Mouse (Mus musculus) heart, embryonic 15.5 days (tissue): ENCODE data around the gene Evi5l. TPM values are rescaled to one million over a fixed set of nuclear protein-coding genes. Genes with fewer than 3 reads are reported as not detected.
A peak's percentile ranks its signal among the peaks of the same experiment; 100 is the strongest.

Experiments
- ATAC-seq: fragments of 200-750 bp; cut with Nextera tagmentation; replicated peaks from 2 replicates; pipeline ENCODE4 v1.8.0; 2017; ENCODE audit warnings: low read depth, moderate TSS enrichment; ENCODE audit not compliant: insufficient number of reproducible peaks, insufficient read depth, low FRiP score
- H3K27ac ChIP-seq: fragments of 300-500 bp; sonication (generic); 2 replicates; pipeline ENCODE4 v1.5.1; 2015; ENCODE audit warnings: mild to moderate bottlenecking, inconsistent platforms
- H3K27me3 ChIP-seq: fragments of 300-500 bp; sonication (generic); 2 replicates; pipeline ENCODE4 v1.6.1; 2015; ENCODE audit warnings: inconsistent platforms
- H3K36me3 ChIP-seq: fragments of 300-500 bp; sonication (generic); 2 replicates; pipeline ENCODE4 v1.6.1; 2015; ENCODE audit warnings: mild to moderate bottlenecking, inconsistent platforms
- H3K4me1 ChIP-seq: fragments of 300-500 bp; sonication (generic); replicated peaks from 2 replicates; pipeline ENCODE4 v1.6.1; 2015; ENCODE audit warnings: inconsistent platforms
- H3K4me2 ChIP-seq: fragments of 300-500 bp; sonication (generic); 2 replicates; pipeline ENCODE4 v1.6.1; 2015; ENCODE audit warnings: inconsistent platforms, mild to moderate bottlenecking, moderate library complexity
- H3K4me3 ChIP-seq: fragments of 300-500 bp; sonication (generic); 2 replicates; pipeline ENCODE4 v1.5.1; 2015; ENCODE audit warnings: mild to moderate bottlenecking, inconsistent platforms
- H3K9ac ChIP-seq: fragments of 300-500 bp; sonication (generic); 2 replicates; pipeline ENCODE4 v1.6.1; 2015; ENCODE audit warnings: mild to moderate bottlenecking, inconsistent platforms
- H3K9me3 ChIP-seq: fragments of 300-500 bp; sonication (generic); replicated peaks from 2 replicates; pipeline ENCODE4 v1.6.1; 2016; ENCODE audit warnings: inconsistent platforms
- WGBS: fragments of 180-500 bp; shearing (Covaris S2); methylation state at CpG from one replicate; pipeline ENCODE4 v1.1.7; 2015; ENCODE audit warnings: mixed read lengths; 5-methylcytosine and 5-hydroxymethylcytosine counted together
- polyA plus RNA-seq: library from polyadenylated mRNA; unstranded; fragments of >200 nt; fragmentation: Nextera tagmentation; extraction: Ambion mirVana; gene quantifications from 2 replicates; pipeline ENCODE4 v1.2.1, GENCODE M21; 2015

Evi5l gene
- polyA plus RNA-seq, 1 experiment from 2014 or later, result 12.9 TPM

- WGBS, result 15% methylated on average over 44 of the region's 44 CpGs
- H3K4me2 ChIP-seq, result peak overlapping the region; percentile 53
- no peaks in the 10 kb centered on the region for H3K9me3 ChIP-seq
- peaks cover 14% of the 10 kb centered on the region for H3K4me1 ChIP-seq
- ATAC-seq, result 0 out of 2 replicates have a peak, but pooled peaks have one; percentile 31
- H3K27me3 ChIP-seq, result peaks cover 35% of the 10 kb centered on the region
- peak overlapping the region; percentile 28; the same call in 1 of the 2 replicates for H3K9ac ChIP-seq
- no peak overlapping the region for H3K27ac ChIP-seq
- H3K36me3 ChIP-seq, result 0 out of 2 replicates have a peak, but pooled peaks cover 3% of the 10 kb centered on the region
- peak overlapping the region; percentile 23 for H3K4me3 ChIP-seq
Observed at GRCm38 (mm10) chr8:4206182-4207015, 40.0 kb downstream of the Evi5l start.

GRCm38 (mm10) chr8:4207016-4207350 lies 40.6 kb downstream of the Evi5l start:
- Histone ChIP-seq H3K4me1 (peaks cover 14% of the 10 kb centered on the region), H3K9ac (no peak overlapping the region), H3K27ac (no peak overlapping the region), H3K36me3 (0 out of 2 replicates have a peak, but pooled peaks cover 3% of the 10 kb centered on the region), H3K9me3 (no peaks in the 10 kb centered on the region), H3K4me3 (no peak overlapping the region), H3K27me3 (peaks cover 35% of the 10 kb centered on the region), H3K4me2 (peak overlapping the region; percentile 53; the same call in 1 of the 2 replicates)
- no peak for ATAC-seq
- 65% methylated on average over 2 of the region's 2 CpGs for WGBS

DNA sequence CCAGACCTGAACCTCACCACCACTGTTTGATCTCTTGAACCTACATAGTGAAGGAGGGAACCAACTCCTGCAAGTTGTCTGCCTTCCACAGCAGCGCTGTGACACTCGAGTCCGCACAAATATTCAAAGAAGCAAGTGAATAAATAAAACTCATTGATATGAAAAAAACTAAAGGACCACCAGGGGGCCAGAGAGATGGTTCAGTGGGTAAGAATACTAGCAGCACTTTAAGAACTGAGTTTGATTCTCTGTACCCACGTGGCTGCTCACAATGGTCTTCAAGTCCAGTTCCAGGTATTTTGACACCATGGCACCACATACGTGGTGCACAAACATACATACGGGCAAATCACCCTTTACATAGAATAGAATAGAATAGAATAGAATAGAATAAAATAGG lies 44.7 kb downstream of the Evi5l start:
- no peak for ATAC-seq
- Histone ChIP-seq H3K27ac (no peak overlapping the region), H3K9me3 (no peaks in the 10 kb centered on the region), H3K9ac (no peak overlapping the region), H3K4me3 (no peak overlapping the region), H3K36me3 (0 out of 2 replicates have a peak, but pooled peaks cover 3% of the 10 kb centered on the region), H3K4me2 (no peak overlapping the region), H3K27me3 (peaks cover 47% of the 10 kb centered on the region), H3K4me1 (peaks cover 33% of the 10 kb centered on the region)
- 77% methylated on average over 6 of the region's 6 CpGs for WGBS

DNA sequence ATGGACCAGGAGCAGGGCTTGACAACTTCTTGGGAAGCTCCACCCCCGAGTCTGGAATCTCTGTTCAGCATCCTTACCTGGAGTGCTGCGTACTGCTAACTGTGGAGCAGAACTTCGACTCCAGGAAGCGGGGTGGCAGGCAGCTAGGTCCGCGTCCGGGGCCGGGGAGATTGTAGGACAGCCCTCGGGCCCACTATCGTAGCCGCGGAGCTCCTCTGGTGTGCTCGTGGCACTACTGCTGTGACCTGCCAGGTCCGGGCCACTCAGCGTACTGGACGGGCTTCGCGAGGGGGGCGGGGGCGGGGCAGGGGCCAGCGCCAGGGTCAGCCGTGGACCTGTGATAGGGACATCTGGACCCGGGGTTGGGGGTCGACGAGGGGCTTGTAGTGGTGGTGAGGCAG lies 46.4 kb downstream of the Evi5l start:
- Histone ChIP-seq H3K27ac (no peak overlapping the region), H3K4me3 (peak overlapping the region; percentile 47), H3K36me3 (0 out of 2 replicates have a peak, but pooled peaks cover 3% of the 10 kb centered on the region), H3K9ac (peak overlapping the region; percentile 36), H3K9me3 (no peaks in the 10 kb centered on the region), H3K4me1 (peaks cover 35% of the 10 kb centered on the region), H3K27me3 (peaks cover 47% of the 10 kb centered on the region), H3K4me2 (peak overlapping the region; percentile 83)
- 0 out of 2 replicates have a peak, but pooled peaks have one; percentile 11 for ATAC-seq
- under 1% methylated on average over 25 of the region's 25 CpGs for WGBS

GRCm38 (mm10) chr8:4213210-4214005 lies 47.0 kb downstream of the Evi5l start:
- H3K9ac ChIP-seq, result peak overlapping the region; percentile 36
- H3K36me3 ChIP-seq, result 0 out of 2 replicates have a peak, but pooled peaks cover 3% of the 10 kb centered on the region
- H3K27ac ChIP-seq, result no peak overlapping the region; the same call in 1 of the 2 replicates
- peak overlapping the region; percentile 83 for H3K4me2 ChIP-seq
- WGBS, result 1% methylated on average over 18 of the region's 18 CpGs
- H3K9me3 ChIP-seq, result no peaks in the 10 kb centered on the region
- H3K4me1 ChIP-seq, result peaks cover 35% of the 10 kb centered on the region
- H3K27me3 ChIP-seq, result peaks cover 53% of the 10 kb centered on the region
- peak overlapping the region; percentile 47 for H3K4me3 ChIP-seq
- ATAC-seq, result peak; percentile 43

- Histone ChIP-seq H3K27ac (no peak overlapping the region; the same call in 1 of the 2 replicates), H3K4me3 (peak overlapping the region; percentile 47), H3K4me1 (peaks cover 35% of the 10 kb centered on the region), H3K4me2 (peak overlapping the region; percentile 83), H3K27me3 (peaks cover 57% of the 10 kb centered on the region), H3K36me3 (0 out of 2 replicates have a peak, but pooled peaks cover 3% of the 10 kb centered on the region), H3K9ac (peak overlapping the region; percentile 36; the same call in 1 of the 2 replicates), H3K9me3 (no peaks in the 10 kb centered on the region)
- ATAC-seq, result peak; percentile 51
- 6% methylated on average over 33 of the region's 33 CpGs for WGBS
Observed at GRCm38 (mm10) chr8:4214006-4214980, 47.9 kb downstream of the Evi5l start.

GRCm38 (mm10) chr8:4216296-4216695 lies 49.9 kb downstream of the Evi5l start:
- Histone ChIP-seq H3K4me3 (peak overlapping the region; percentile 55), H3K9me3 (no peaks in the 10 kb centered on the region), H3K4me1 (peaks cover 35% of the 10 kb centered on the region), H3K36me3 (no peaks in the 10 kb centered on the region), H3K27ac (no peak overlapping the region), H3K4me2 (peak overlapping the region; percentile 89), H3K9ac (no peak overlapping the region), H3K27me3 (peaks cover 57% of the 10 kb centered on the region)
- WGBS, result 14% methylated on average over 18 of the region's 18 CpGs
- no peak for ATAC-seq

DNA sequence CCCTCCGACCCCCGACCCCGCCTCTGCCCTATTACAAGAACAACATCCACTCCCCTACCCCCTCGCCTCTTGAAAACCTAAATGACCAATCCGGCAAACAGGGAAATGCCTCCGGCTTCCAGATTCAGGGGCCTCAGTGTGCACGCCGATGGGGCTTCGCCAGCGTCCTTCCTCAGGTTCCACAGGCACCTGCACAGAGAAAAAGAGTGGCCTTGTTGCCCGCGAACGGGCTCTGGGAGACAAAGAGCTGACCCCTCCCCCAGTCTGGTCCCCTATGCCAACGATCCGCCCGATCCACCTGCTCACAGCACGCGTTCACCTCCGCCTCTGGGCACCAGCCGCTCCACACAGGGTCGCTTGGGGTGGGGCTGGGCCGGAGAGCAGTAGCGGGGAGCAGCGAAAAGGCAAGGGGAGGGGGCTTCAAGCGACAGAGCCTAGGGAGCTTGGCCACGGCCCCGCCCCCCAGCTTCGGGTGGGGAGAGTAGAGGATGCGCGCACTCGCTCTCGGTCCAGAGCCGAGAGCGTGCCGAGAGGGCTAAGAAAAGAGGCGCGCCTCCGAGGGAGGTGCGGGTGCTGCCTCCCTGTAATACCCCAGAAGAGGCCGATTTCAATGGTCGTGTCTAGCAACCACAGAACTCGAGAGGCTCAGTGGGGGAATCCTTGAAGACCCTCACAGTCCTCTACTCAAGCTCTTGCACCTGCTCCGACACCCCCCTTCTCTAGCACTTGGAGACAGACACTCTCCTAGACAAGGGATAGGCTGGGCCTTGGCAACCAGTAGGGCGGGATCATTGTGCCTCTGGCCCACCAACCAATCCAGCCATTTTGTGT lies 50.6 kb downstream of the Evi5l start, which contains the start of gene Prr36:
TSS of gene Prr36 (minus strand) at position 669 of the 831 bp plus-strand sequence.
- Histone ChIP-seq H3K27me3 (peaks cover 57% of the 10 kb centered on the region), H3K9me3 (no peaks in the 10 kb centered on the region), H3K4me2 (peak within 1 kb of the TSS; percentile 89), H3K36me3 (no peaks in the 10 kb centered on the region), H3K4me1 (peaks cover 35% of the 10 kb centered on the region), H3K9ac (peak within 1 kb of the TSS; percentile 46), H3K27ac (no peak within 1 kb of the TSS), H3K4me3 (peak within 1 kb of the TSS; percentile 55)
- ATAC-seq, result no peak; the same call in 1 of the 2 replicates
- WGBS, result 2% methylated on average over 44 of the region's 44 CpGs

DNA sequence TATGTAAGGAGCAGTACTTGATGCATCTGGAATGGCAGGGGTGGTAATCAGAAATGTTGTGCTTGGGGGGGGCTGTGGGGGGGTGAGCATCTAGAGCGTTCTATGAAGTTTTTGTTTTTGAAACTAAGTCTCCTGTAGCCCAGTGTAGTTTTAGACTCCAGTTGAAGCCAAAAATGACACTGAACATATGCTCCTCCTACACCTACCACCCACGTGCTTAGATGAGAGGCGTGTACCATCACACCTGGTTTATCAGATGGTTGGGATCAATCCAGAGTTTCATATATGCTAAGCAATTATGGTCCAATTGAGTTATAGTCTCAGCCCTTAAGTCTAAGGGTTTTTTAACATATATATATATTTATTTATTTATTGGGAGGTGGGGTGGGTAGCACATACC lies 53.2 kb downstream of the Evi5l start:
- no peak overlapping the region for H3K4me2 ChIP-seq
- H3K4me3 ChIP-seq, result no peak overlapping the region
- no peak for ATAC-seq
- H3K27ac ChIP-seq, result no peak overlapping the region
- no peaks in the 10 kb centered on the region for H3K9me3 ChIP-seq
- H3K9ac ChIP-seq, result no peak overlapping the region
- H3K4me1 ChIP-seq, result peaks cover 16% of the 10 kb centered on the region
- WGBS, result 78% methylated on average over 3 of the region's 3 CpGs
- H3K36me3 ChIP-seq, result no peaks in the 10 kb centered on the region
- H3K27me3 ChIP-seq, result peaks cover 48% of the 10 kb centered on the region

DNA sequence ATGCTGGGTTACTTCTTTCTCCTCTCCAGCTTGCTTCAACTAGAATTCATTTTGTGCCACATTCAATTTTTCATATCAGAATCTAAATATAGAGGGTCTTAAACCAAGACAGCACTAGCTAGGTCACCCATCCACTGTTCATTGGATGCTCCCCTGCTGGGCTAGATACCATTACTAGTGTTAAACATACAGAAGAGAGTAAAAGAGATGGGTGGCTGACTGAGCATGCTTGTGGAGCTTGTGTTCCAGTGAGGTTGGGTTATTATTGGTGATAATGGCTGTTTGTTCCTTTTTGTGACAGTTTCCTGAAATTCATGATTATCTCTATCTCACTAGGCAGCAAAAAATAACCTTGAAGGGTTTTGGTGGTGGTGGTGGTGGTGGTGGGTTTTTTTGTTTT lies 55.7 kb downstream of the Evi5l start:
- no peak for ATAC-seq
- Histone ChIP-seq H3K4me1 (peaks cover 11% of the 10 kb centered on the region), H3K4me2 (no peak overlapping the region), H3K27ac (no peak overlapping the region), H3K4me3 (no peak overlapping the region), H3K27me3 (peaks cover 44% of the 10 kb centered on the region), H3K9me3 (no peaks in the 10 kb centered on the region), H3K9ac (no peak overlapping the region), H3K36me3 (no peaks in the 10 kb centered on the region)
